Mouse (Mus musculus) cerebellum, postnatal 14 days (tissue): ENCODE data around the gene Spon1.

Experiments
- DNase-seq, 2 experiments: peaks; one replicate each; pipeline ENCODE4 v3.0.0; 2021; ENCODE audit warnings: mixed read lengths in 2 of 2

Spon1 gene

GRCm38 (mm10) chr7:113845191-113845590 is 79.4 kb downstream of the Spon1 start:
- peak; percentile 40 to 64 for DNase-seq

GRCm38 (mm10) chr7:113846553-113846952 is 80.8 kb downstream of the Spon1 start:
- DNase-seq: no peak

GRCm38 (mm10) chr7:113847041-113847819 is 81.4 kb downstream of the Spon1 start:
- DNase-seq: no peak

- no peak for DNase-seq
These were observed 84.6 kb downstream of the Spon1 start for GRCm38 (mm10) chr7:113850389-113850788.

GRCm38 (mm10) chr7:113855396-113855795 is 89.6 kb downstream of the Spon1 start:
- no peak for DNase-seq

GRCm38 (mm10) chr7:113856067-113856466 is 90.3 kb downstream of the Spon1 start:
- DNase-seq: no peak

- no peak for DNase-seq
These were observed 93.7 kb downstream of the Spon1 start for GRCm38 (mm10) chr7:113859480-113859881.

- no peak for DNase-seq
These were observed 96.2 kb downstream of the Spon1 start for GRCm38 (mm10) chr7:113861964-113862363.

GRCm38 (mm10) chr7:113872846-113873245 is 107.0 kb downstream of the Spon1 start:
- no peak for DNase-seq

GRCm38 (mm10) chr7:113877451-113877850 is 111.7 kb downstream of the Spon1 start:
- no peak for DNase-seq

- no peak for DNase-seq
These were observed 112.1 kb downstream of the Spon1 start for GRCm38 (mm10) chr7:113877926-113878325.

- DNase-seq: no peak
These were observed 113.3 kb downstream of the Spon1 start for GRCm38 (mm10) chr7:113879085-113879501.

GRCm38 (mm10) chr7:113880021-113880420 is 114.2 kb downstream of the Spon1 start:
- no peak for DNase-seq

- no peak for DNase-seq
These were observed 125.0 kb downstream of the Spon1 start for GRCm38 (mm10) chr7:113890782-113891181.

- DNase-seq: no peak
These were observed 125.7 kb downstream of the Spon1 start for GRCm38 (mm10) chr7:113891491-113891890.

- no peak for DNase-seq
These were observed 128.3 kb downstream of the Spon1 start for GRCm38 (mm10) chr7:113893944-113894662.

- DNase-seq: no peak
These were observed 129.5 kb downstream of the Spon1 start for GRCm38 (mm10) chr7:113895266-113895665.

GRCm38 (mm10) chr7:113898388-113898787 is 132.6 kb downstream of the Spon1 start:
- peak; percentile 16 to 24 for DNase-seq

GRCm38 (mm10) chr7:113901511-113901910 is 135.7 kb downstream of the Spon1 start:
- no peak for DNase-seq

GRCm38 (mm10) chr7:113901941-113902515 is 136.2 kb downstream of the Spon1 start:
- no peak for DNase-seq

GRCm38 (mm10) chr7:113903127-113903827 is 137.5 kb downstream of the Spon1 start:
- DNase-seq: no peak

GRCm38 (mm10) chr7:113903939-113904338 is 138.1 kb downstream of the Spon1 start:
- no peak for DNase-seq

GRCm38 (mm10) chr7:113904348-113904895 is 138.6 kb downstream of the Spon1 start:
- no peak for DNase-seq
